Mouse (Mus musculus) liver, postnatal 0 days (tissue): Measurements from ENCODE around the gene Ier2.

ENCODE experiments used
- CTCF ChIP-seq: sonication (generic); IDR thresholded peaks from 2 replicates; pipeline ENCODE4 v1.5.1; 2016; ENCODE audit warnings: antibody characterized with exemption, low read depth
- EP300 ChIP-seq: IDR thresholded peaks from 2 replicates; pipeline ENCODE4 v1.6.1; 2016; ENCODE audit warnings: antibody characterized with exemption, low read depth, mild to moderate bottlenecking

- TF ChIP-seq CTCF (no peak), EP300 (peak; percentile 61; the same call in 1 of the 2 replicates)
These were observed 44.7 kb upstream of the Ier2 start for GRCm38 (mm10) chr8:84707267-84707883.
